Mouse (Mus musculus): Measurements from ENCODE around the gene Sfrp4.
"Not testable (repeated sequence)": the region's sequence is repeated elsewhere in the genome, so short reads cannot be mapped to it uniquely, and the experiment has no call there.

Sfrp4 gene

GRCm38 (mm10) chr13:19622573-19623227, at the start of gene Sfrp4:
TSS of gene Sfrp4 (plus strand) at chr13:19623104.
- no peak for DNase-seq (ENCODE audit: low spot score)

- DNase-seq (ENCODE audit: low spot score) = not testable (repeated sequence)
Measured at GRCm38 (mm10) chr13:19574723-19575122, 48.2 kb upstream of the Sfrp4 start.

GRCm38 (mm10) chr13:19575947-19576346, 47.0 kb upstream of the Sfrp4 start:
- no peak for DNase-seq (ENCODE audit: low spot score)

- no peak for DNase-seq (ENCODE audit: low spot score)
Measured at GRCm38 (mm10) chr13:19590996-19591759, 31.7 kb upstream of the Sfrp4 start.

GRCm38 (mm10) chr13:19595141-19595540, 27.8 kb upstream of the Sfrp4 start:
- no peak for DNase-seq (ENCODE audit: low spot score)

GRCm38 (mm10) chr13:19599242-19599641, 23.7 kb upstream of the Sfrp4 start:
- no peak for DNase-seq (ENCODE audit: low spot score)

GRCm38 (mm10) chr13:19602531-19602930, 20.4 kb upstream of the Sfrp4 start:
- DNase-seq (ENCODE audit: low spot score) = no peak

GRCm38 (mm10) chr13:19603719-19604118, 19.2 kb upstream of the Sfrp4 start:
- no peak for DNase-seq (ENCODE audit: low spot score)

GRCm38 (mm10) chr13:19604916-19605315, 18.0 kb upstream of the Sfrp4 start:
- no peak for DNase-seq (ENCODE audit: low spot score)

- no peak for DNase-seq (ENCODE audit: low spot score)
Measured at GRCm38 (mm10) chr13:19608120-19608519, 14.8 kb upstream of the Sfrp4 start.

- DNase-seq (ENCODE audit: low spot score) = no peak
Measured at GRCm38 (mm10) chr13:19612348-19612747, 10.6 kb upstream of the Sfrp4 start.

GRCm38 (mm10) chr13:19612963-19613362, 9.9 kb upstream of the Sfrp4 start:
- DNase-seq (ENCODE audit: low spot score) = no peak

GRCm38 (mm10) chr13:19613426-19613825, 9.5 kb upstream of the Sfrp4 start:
- no peak for DNase-seq (ENCODE audit: low spot score)

- DNase-seq (ENCODE audit: low spot score) = no peak
Measured at GRCm38 (mm10) chr13:19614311-19614710, 8.6 kb upstream of the Sfrp4 start.

GRCm38 (mm10) chr13:19618081-19618480, 4.8 kb upstream of the Sfrp4 start:
- DNase-seq (ENCODE audit: low spot score) = no peak

GRCm38 (mm10) chr13:19618841-19619215, 4.1 kb upstream of the Sfrp4 start:
- DNase-seq (ENCODE audit: low spot score) = no peak

- no peak for DNase-seq (ENCODE audit: low spot score)
Measured at GRCm38 (mm10) chr13:19619216-19619927, 3.5 kb upstream of the Sfrp4 start, which contains the start of gene Epdr1. TSS of gene Epdr1 (minus strand) at chr13:19619927.

- DNase-seq (ENCODE audit: low spot score) = no peak
Measured at GRCm38 (mm10) chr13:19623228-19623905, 463 bp downstream of the Sfrp4 start.

GRCm38 (mm10) chr13:19624632-19625320, 1.9 kb downstream of the Sfrp4 start:
- no peak for DNase-seq (ENCODE audit: low spot score)

GRCm38 (mm10) chr13:19626473-19626872, 3.6 kb downstream of the Sfrp4 start:
- no peak for DNase-seq (ENCODE audit: low spot score)
